Mouse (Mus musculus) heart, postnatal 0 days (tissue): ENCODE results near the gene Tie1.

Experiments
- CTCF ChIP-seq: IDR thresholded peaks from 2 replicates; pipeline ENCODE4 v1.5.1; 2016; ENCODE audit warnings: antibody characterized with exemption, control low read depth, low read depth
- EP300 ChIP-seq: IDR thresholded peaks from 2 replicates; pipeline ENCODE4 v1.6.1; 2016; ENCODE audit warnings: antibody characterized with exemption, low read depth

- TF ChIP-seq CTCF (no peak), EP300 (no peak)
Observed at GRCm38 (mm10) chr4:118432332-118432731, 57.5 kb downstream of the Tie1 start.
